Mouse (Mus musculus): Measurements from ENCODE around the gene Radil.

- TF ChIP-seq POLR2A (IDR thresholded peaks at IDR 0.05; ENCODE audit: borderline replicate concordance, extremely low read depth, low read depth, low read length) (no peak), CTCF (IDR thresholded peaks at IDR 0.05; ENCODE audit: insufficient read depth, low read length) (no peak)
These were observed 38.8 kb downstream of the Radil start for GRCm38 (mm10) chr5:142512112-142512511.
